Mouse (Mus musculus) granulocyte monocyte progenitor cell, adult 5-6 weeks (primary cell): Measurements from ENCODE around the gene Spata13. TPM values are rescaled to one million over a fixed set of nuclear protein-coding genes. Genes with fewer than 3 reads are reported as not detected.

Source experiments
- ATAC-seq: replicated peaks from 2 replicates; pipeline ENCODE4 v1.8.0; 2016; ENCODE audit warnings: mild to moderate bottlenecking, moderate TSS enrichment, inconsistent platforms; ENCODE audit not compliant: poor library complexity, severe bottlenecking
- total RNA-seq, 2 experiments: library from RNA; stranded (forward) in 1 of 2; stranded (reverse) in 1 of 2; fragments of 200-712, 200-1000 nt in 1 of 2; fragments of >200 nt in 1 of 2; fragmentation: Nextera tagmentation in 1 of 2; gene quantifications; 2 replicates each; pipeline ENCODE4 v1.2.3; 2014 to 2017

The Spata13 gene
- total RNA-seq, 2 experiments from 2014 or later = 24.0 to 39.3 TPM

GRCm38 (mm10) chr14:60741490-60741981 is 107.7 kb downstream of the Spata13 start:
- no peak for ATAC-seq

- ATAC-seq = no peak
Measured at GRCm38 (mm10) chr14:60743681-60744080, 109.9 kb downstream of the Spata13 start.

DNA sequence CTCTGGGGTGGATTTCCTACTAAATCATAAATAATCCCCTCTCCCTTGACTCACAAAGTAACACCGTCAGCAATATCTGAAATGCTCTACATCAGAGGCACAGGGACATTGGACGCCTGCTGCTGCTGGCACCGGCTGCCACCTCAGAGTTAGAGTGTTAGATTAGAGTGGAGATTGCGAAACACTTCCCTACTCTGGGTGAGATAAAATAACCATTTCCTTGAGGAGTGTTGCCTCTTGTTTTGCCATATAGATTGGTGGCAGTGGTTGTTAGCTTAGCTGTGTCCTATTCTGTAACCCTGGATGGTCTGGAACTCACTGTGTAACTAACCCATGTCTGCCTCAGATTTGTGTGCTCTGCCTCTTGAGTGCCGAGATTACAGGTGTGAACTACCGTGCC is 111.4 kb downstream of the Spata13 start:
- ATAC-seq = peak; percentile 33

DNA sequence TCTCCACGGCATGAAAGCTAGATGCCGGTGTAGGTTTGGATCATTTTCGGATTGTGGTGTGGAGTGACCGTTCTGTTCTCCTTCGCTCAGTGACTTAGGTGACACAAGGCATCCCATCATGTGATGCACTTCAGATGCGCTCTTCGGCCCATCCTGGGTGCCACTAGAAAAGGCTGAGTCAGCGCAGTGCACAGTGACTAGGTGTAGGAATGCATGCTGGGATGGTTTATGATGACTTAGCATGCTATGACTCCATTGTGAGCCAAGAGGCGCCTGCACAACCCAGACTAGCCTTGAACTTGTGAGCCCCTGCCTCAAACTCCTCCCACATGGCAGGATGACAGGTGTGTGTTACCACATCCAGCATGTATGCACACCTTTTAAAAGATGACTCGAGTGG is 112.3 kb downstream of the Spata13 start:
- no peak for ATAC-seq

GRCm38 (mm10) chr14:60747154-60747870 is 113.5 kb downstream of the Spata13 start:
- peak; percentile 39 for ATAC-seq

DNA sequence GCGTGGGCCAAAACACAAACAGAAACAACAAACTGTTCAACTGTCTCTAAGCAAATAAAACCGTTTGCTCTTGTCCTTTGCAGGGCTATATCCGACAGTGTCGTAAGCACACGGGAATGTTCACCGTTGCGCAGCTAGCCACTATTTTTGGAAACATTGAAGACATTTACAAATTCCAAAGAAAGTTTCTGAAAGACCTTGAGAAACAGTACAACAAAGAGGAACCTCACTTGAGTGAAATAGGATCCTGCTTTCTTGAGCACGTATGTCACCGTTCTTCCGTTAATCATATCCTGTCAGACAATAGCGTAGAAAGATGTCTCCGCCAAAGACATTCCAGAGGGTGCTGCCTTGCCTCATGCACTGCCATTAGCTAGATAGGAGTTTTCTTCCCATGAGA is 116.1 kb downstream of the Spata13 start:
- peak; percentile 56 for ATAC-seq

- no peak for ATAC-seq
Measured at GRCm38 (mm10) chr14:60751581-60751980, 117.8 kb downstream of the Spata13 start.

- ATAC-seq = peak; percentile 15; the same call in 1 of the 2 replicates
Measured at GRCm38 (mm10) chr14:60752892-60753800, 119.3 kb downstream of the Spata13 start.

DNA sequence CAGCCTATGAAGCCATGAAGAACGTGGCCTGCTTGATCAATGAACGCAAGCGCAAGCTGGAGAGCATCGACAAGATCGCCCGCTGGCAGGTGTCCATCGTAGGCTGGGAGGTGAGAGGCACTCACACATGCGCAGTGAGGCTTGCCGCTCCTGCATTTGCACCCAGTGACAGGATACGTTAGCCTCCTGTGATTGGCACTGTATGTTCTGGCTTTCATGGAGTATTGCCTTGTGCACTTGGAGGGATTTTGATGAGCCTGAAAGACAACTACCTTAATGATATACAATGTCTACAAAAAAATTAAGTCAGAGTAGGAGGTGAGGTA is 120.0 kb downstream of the Spata13 start:
- ATAC-seq = no peak

GRCm38 (mm10) chr14:60754656-60755055 is 120.9 kb downstream of the Spata13 start:
- no peak for ATAC-seq

DNA sequence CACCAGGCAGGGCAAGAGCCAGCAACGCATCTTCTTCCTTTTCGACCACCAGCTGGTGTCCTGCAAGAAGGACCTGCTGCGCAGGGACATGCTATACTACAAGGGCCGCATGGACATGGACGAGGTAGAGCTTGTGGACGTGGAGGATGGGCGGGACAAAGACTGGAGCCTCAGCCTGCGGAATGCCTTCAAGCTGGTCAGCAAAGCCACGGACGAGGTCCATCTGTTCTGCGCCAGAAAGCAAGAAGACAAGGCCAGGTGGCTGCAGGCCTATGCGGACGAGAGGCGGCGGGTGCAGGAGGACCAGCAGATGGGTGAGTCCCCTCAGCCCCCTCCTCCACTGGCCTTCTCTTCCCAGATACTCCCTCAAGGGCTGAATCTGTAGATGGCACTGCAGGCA is 122.5 kb downstream of the Spata13 start:
- no peak for ATAC-seq

DNA sequence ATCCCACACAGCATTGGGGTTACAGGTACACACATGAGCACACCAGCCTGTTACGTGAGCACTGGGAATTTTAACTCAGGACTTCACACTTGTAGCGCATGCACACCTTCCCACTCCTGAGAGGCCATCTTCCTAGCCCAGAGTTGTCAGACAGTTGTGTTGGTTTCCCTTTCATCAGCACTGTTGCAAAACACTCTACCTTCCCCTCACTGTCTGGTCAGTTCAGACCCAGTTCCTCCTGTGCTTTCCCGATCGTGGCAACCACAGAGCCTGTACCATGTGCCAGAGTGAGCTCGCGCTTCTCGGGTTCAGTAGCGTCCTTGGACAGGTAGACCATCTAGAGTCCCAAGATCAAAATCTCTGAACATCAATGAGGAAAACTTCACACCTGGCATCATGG is 123.5 kb downstream of the Spata13 start:
- peak; percentile 85 for ATAC-seq

DNA sequence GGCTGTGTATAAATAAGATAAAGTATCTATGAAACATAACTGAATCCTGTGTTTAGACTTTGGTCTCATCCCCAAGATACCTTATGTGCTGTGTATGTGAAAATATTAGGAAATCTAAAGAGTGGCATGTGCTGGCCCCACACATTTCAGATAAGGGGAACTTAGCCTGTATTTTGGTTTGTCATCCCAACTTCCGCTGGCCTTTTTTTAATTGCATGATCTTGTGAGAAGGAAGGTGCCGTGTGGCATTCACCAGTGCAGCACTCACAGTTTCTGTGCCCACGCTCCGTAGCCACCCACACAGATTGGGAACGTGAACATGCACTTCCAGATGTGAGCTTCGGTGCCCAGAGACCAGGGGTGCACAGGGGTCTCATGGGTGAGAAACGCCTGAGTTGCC is 123.9 kb downstream of the Spata13 start:
- peak; percentile 70 for ATAC-seq

DNA sequence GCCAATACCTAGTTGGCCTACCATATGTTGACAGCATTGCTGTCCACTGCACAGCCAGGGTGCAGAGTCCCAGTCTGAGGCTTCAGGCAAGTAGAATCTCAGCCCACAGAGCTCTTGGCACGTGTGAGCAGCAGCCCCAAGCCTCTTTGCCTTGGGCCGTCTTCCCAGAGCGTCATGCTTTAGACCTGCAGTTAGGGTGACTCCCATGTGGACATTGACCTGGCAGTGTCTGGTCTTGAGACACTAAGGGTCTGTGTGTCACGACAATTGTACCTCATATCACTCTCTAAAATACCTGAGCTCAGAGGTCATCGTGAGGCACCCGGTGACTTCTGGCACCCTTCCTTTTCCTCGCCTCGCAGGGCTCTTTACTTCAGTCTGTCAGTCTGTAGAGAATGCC is 125.3 kb downstream of the Spata13 start:
- no peak for ATAC-seq

DNA sequence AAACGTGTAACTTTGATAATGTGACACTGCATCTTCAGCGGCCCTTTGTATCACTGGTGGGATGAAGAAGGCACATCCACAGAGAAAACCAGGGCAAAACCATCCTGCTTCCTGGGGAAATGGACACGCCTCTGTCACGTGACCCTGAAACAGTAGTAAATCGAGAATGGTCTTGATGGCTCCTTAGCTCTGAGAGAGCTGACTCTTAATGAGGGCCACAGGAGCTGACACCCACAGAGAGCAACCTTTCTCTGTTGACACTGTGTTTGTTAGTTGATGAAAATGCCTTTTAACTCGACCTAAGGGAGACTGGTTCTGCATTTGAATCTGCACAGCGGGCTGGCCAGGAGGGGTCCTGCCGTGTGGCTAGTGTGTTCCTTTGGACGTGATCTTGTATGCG is 128.0 kb downstream of the Spata13 start:
- ATAC-seq = no peak

- no peak for ATAC-seq
Measured at GRCm38 (mm10) chr14:60762754-60763153, 129.0 kb downstream of the Spata13 start.

DNA sequence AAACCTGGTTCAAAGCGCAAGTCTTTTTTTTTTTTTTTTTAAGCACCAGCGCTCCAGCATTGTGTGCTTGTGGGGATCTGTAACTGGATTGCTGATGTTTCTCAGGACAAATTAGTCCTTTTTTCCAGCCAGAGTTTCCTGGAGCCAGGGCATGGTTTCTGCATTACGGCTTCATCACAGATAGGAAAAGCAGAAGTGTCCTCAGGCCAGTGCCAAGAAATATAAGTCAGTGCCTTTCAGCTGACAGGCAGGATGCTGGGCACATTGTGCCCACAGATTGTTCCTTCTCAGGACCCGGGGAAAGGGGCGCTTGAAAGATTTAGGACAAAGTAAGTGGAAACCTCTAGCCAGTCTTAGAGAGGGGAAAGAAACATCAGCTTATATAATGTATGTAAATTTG is 129.9 kb downstream of the Spata13 start:
- ATAC-seq = peak; percentile 56

DNA sequence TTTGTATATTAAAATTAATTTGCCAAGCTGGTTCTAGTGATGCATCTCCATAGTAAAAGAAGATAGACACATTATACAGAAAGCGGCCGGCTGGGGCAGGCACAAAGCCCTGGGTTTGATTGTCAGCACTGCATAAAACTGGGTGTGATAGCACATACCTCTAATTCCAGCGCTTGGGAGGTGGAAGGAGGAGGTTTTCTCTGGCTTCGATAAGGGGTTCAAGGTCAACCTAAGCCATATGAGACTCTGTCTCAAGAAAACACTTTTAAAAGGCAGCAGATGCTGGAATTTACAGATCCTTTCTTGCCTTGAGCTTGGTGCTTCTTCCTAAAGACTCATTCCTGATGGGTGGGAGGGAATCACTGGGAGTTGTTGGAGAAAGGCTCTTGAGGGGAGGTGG is 130.7 kb downstream of the Spata13 start:
- no peak for ATAC-seq

- ATAC-seq = no peak
Measured at GRCm38 (mm10) chr14:60765025-60765424, 131.2 kb downstream of the Spata13 start.

GRCm38 (mm10) chr14:60767884-60768283 is 134.1 kb downstream of the Spata13 start, which contains the start of gene C1qtnf9:
TSS of gene C1qtnf9 (plus strand) at chr14:60768134.
- ATAC-seq = no peak

GRCm38 (mm10) chr14:60769340-60769739 is 135.5 kb downstream of the Spata13 start:
- ATAC-seq = no peak
